Comparison of ENCODE assay signal across 8 mouse cellular contexts in genomic region chr1:38308705-38308996, GRCm38 (mm10).
DNase-seq lines count a peak whose midpoint lies in the region; ATAC-seq and TF ChIP-seq lines count a peak whose summit lies in the region.

No protein-coding gene starts in this region.

- H3K9me3 ChIP-seq in heart, embryonic 14.5 days (ENCODE audit: control insufficient read depth, low read length): no peaks in the 10 kb centered on the region
- no peaks in the 10 kb centered on the region for H3K9me3 ChIP-seq in midbrain, embryonic 14.5 days (ENCODE audit: control insufficient read depth, low read length)
- no peaks in the 10 kb centered on the region for H3K9me3 ChIP-seq in midbrain, embryonic 11.5 days (ENCODE audit: control insufficient read depth, low read length)
- no peaks in the 10 kb centered on the region for H3K9me3 ChIP-seq in hindbrain, embryonic 15.5 days
- H3K9me3 ChIP-seq in midbrain, postnatal 0 days (ENCODE audit: low read length): no peaks in the 10 kb centered on the region

- no peak overlapping the region for H3K4me3 ChIP-seq in heart, embryonic 14.5 days (ENCODE audit: control insufficient read depth in 1 of 2, insufficient read depth in 1 of 2, low read depth in 1 of 2, low read length in 2 of 2)
- no peak overlapping the region for H3K4me3 ChIP-seq in midbrain, embryonic 14.5 days (replicated peaks; ENCODE audit: low read depth, low read length)
- no peak overlapping the region for H3K4me3 ChIP-seq in midbrain, embryonic 11.5 days (ENCODE audit: low read depth, low read length)
- H3K4me3 ChIP-seq in hindbrain, embryonic 15.5 days: no peak overlapping the region
- no peak overlapping the region for H3K4me3 ChIP-seq in midbrain, postnatal 0 days (ENCODE audit: low read depth, low read length)

- H3K27ac ChIP-seq in heart, embryonic 14.5 days (replicated peaks in 1 of 2; ENCODE audit: control insufficient read depth in 1 of 2, insufficient read depth in 1 of 2, low read depth in 2 of 2, low read length in 2 of 2): peak overlapping the region; percentile 25 to 91; a peak in 2 of 4 replicates
- peak overlapping the region; percentile 66 for H3K27ac ChIP-seq in midbrain, embryonic 14.5 days (replicated peaks; ENCODE audit: low read depth, low read length)
- H3K27ac ChIP-seq in midbrain, embryonic 11.5 days (ENCODE audit: low read depth, low read length): no peak overlapping the region
- H3K27ac ChIP-seq in hindbrain, embryonic 15.5 days (replicated peaks): peak overlapping the region; percentile 47
- no peak overlapping the region for H3K27ac ChIP-seq in midbrain, postnatal 0 days (ENCODE audit: low read depth, low read length)

- TF ChIP-seq CTCF in midbrain, postnatal 0 days (IDR thresholded peaks at IDR 0.05): no peak

- DNase-seq in heart, postnatal 36 days: no peak
- DNase-seq in midbrain, embryonic 14.5 days: no peak
- DNase-seq in midbrain, embryonic 11.5 days (ENCODE audit: low spot score, missing footprints): no peak
- peak; percentile 41 for DNase-seq in midbrain, postnatal 0 days (ENCODE audit: low spot score)
- DNase-seq in cerebellum, adult 9-11 months: no peak
- DNase-seq in kidney, postnatal 4 days: no peak

- no peak for ATAC-seq in heart, embryonic 14.5 days (ENCODE audit: insufficient number of reproducible peaks, insufficient read depth, low FRiP score, low read depth)
- no peak for ATAC-seq in midbrain, embryonic 14.5 days (ENCODE audit: low FRiP score, low TSS enrichment)
- ATAC-seq in midbrain, embryonic 11.5 days (ENCODE audit: low FRiP score): no peak
- ATAC-seq in hindbrain, embryonic 15.5 days (ENCODE audit: low FRiP score, low read depth): peak; percentile 49; the same call in 1 of the 2 replicates
- ATAC-seq in midbrain, postnatal 0 days (ENCODE audit: low FRiP score): no peak

- no peak overlapping the region for H3K9ac ChIP-seq in heart, embryonic 14.5 days (ENCODE audit: low read length)
- H3K9ac ChIP-seq in midbrain, embryonic 14.5 days (replicated peaks; ENCODE audit: low read length): no peak overlapping the region
- no peak overlapping the region for H3K9ac ChIP-seq in midbrain, embryonic 11.5 days (ENCODE audit: low read length)
- H3K9ac ChIP-seq in hindbrain, embryonic 15.5 days: no peak overlapping the region
- no peak overlapping the region for H3K9ac ChIP-seq in midbrain, postnatal 0 days (replicated peaks; ENCODE audit: low read length, poor library complexity, severe bottlenecking)

- intact Hi-C loops in heart, postnatal 36 days (cut with DNase I): loop anchor here (5.0 kb wide), 2 partner anchors 66 to 121 kb away; no protein-coding TSS in a partner anchor

- H3K27me3 ChIP-seq in heart, embryonic 14.5 days (ENCODE audit: control insufficient read depth, insufficient read depth, low read length): no peaks in the 10 kb centered on the region
- no peaks in the 10 kb centered on the region for H3K27me3 ChIP-seq in midbrain, embryonic 14.5 days (ENCODE audit: control insufficient read depth, insufficient read depth, low read length)
- H3K27me3 ChIP-seq in midbrain, embryonic 11.5 days (ENCODE audit: control insufficient read depth, insufficient read depth, low read length): no peaks in the 10 kb centered on the region
- no peaks in the 10 kb centered on the region for H3K27me3 ChIP-seq in hindbrain, embryonic 15.5 days
- H3K27me3 ChIP-seq in midbrain, postnatal 0 days (ENCODE audit: insufficient read depth, low read length): no peaks in the 10 kb centered on the region

- 61% methylated on average over 3 of the region's 3 CpGs for WGBS in heart, embryonic 14.5 days
- 74% methylated on average over 3 of the region's 3 CpGs for whole genome bisulfite sequencing in midbrain, embryonic 14.5 days
- WGBS in midbrain, embryonic 11.5 days: 79% methylated on average over 3 of the region's 3 CpGs
- 48% methylated on average over 3 of the region's 3 CpGs for WGBS in hindbrain, embryonic 15.5 days
- WGBS in midbrain, postnatal 0 days: 64% methylated on average over 3 of the region's 3 CpGs

- peaks cover 11 to 26% of the 10 kb centered on the region in 2 experiments for H3K4me1 ChIP-seq in heart, embryonic 14.5 days (ENCODE audit: control insufficient read depth in 2 of 2, insufficient read depth in 2 of 2, low read length in 2 of 2)
- 0 out of 2 replicates have a peak, but pooled peaks cover 6% of the 10 kb centered on the region for H3K4me1 ChIP-seq in midbrain, embryonic 14.5 days (ENCODE audit: control insufficient read depth, insufficient read depth, low read length)
- no peaks in the 10 kb centered on the region for H3K4me1 ChIP-seq in midbrain, embryonic 11.5 days (ENCODE audit: control insufficient read depth, insufficient read depth, low read length)
- H3K4me1 ChIP-seq in hindbrain, embryonic 15.5 days (replicated peaks): peaks cover 16% of the 10 kb centered on the region
- H3K4me1 ChIP-seq in midbrain, postnatal 0 days (ENCODE audit: insufficient read depth, low read length): 0 out of 2 replicates have a peak, but pooled peaks cover 3% of the 10 kb centered on the region

- H3K36me3 ChIP-seq in heart, embryonic 14.5 days (ENCODE audit: control insufficient read depth, insufficient read depth, low read length): no peaks in the 10 kb centered on the region
- no peaks in the 10 kb centered on the region for H3K36me3 ChIP-seq in midbrain, embryonic 14.5 days (ENCODE audit: control insufficient read depth, insufficient read depth, low read length)
- no peaks in the 10 kb centered on the region for H3K36me3 ChIP-seq in midbrain, embryonic 11.5 days (ENCODE audit: control insufficient read depth, insufficient read depth, low read length)
- H3K36me3 ChIP-seq in hindbrain, embryonic 15.5 days: no peaks in the 10 kb centered on the region
- no peaks in the 10 kb centered on the region for H3K36me3 ChIP-seq in midbrain, postnatal 0 days (ENCODE audit: insufficient read depth, low read length)

- H3K4me2 ChIP-seq in heart, embryonic 14.5 days (ENCODE audit: low read length): no peak overlapping the region
- H3K4me2 ChIP-seq in midbrain, embryonic 14.5 days (ENCODE audit: low read length): no peak overlapping the region
- H3K4me2 ChIP-seq in midbrain, embryonic 11.5 days: no peak overlapping the region
- H3K4me2 ChIP-seq in hindbrain, embryonic 15.5 days: no peak overlapping the region
- no peak overlapping the region for H3K4me2 ChIP-seq in midbrain, postnatal 0 days (ENCODE audit: low read depth, low read length, poor library complexity, severe bottlenecking)

Comparison
In these comparisons a context has a peak if more than half of its experiments do, and no peak if none do; other contexts are left out.
1. H3K27ac ChIP-seq: peak in heart, embryonic 14.5 days (2 of 2), midbrain, embryonic 14.5 days (single experiment) and hindbrain, embryonic 15.5 days (single experiment); none in midbrain, embryonic 11.5 days (single experiment) and midbrain, postnatal 0 days (single experiment).